Mouse (Mus musculus) ES-E14 (cell line): ENCODE measurements at regions not wholly inside any gene's neighbourhood (a gene's known extent, or its start where the extent isn't known, plus 50 kb on each side); places are given as distances from the start of the nearest gene placed in this dataset.

Experiments used
- DNase-seq: peaks from one replicate; pipeline ENCODE4 v3.0.0-alpha.2; 2013; ENCODE audit warnings: low read depth, low spot score
- H3K27ac ChIP-seq: 2 replicates; pipeline ENCODE4 v1.5.1; 2012; ENCODE audit warnings: low read depth, mild to moderate bottlenecking, low read length, moderate library complexity, mixed read lengths; ENCODE audit not compliant: poor library complexity, insufficient read depth, severe bottlenecking
- H3K36me3 ChIP-seq: 2 replicates; pipeline ENCODE4 v1.6.1; 2012; ENCODE audit warnings: mild to moderate bottlenecking, low read length, moderate library complexity, mixed read lengths; ENCODE audit not compliant: control insufficient read depth, poor library complexity, insufficient read depth, severe bottlenecking
- H3K4me1 ChIP-seq, 2 experiments: fragments of 150-350 bp in 1 of 2; sonication (generic) in 1 of 2; 2 replicates each; pipeline ENCODE4 v1.6.1; 2012; ENCODE audit warnings: low read length in 2 of 2, mild to moderate bottlenecking in 1 of 2, mixed read lengths in 1 of 2; ENCODE audit not compliant: control insufficient read depth in 2 of 2, insufficient read depth in 2 of 2, poor library complexity in 1 of 2
- H3K4me3 ChIP-seq, 2 experiments: fragments of 150-350 bp in 1 of 2; sonication (generic) in 1 of 2; 2 replicates each; pipeline ENCODE4 v1.5.1; 2012; ENCODE audit warnings: low read length in 2 of 2, low read depth in 1 of 2, mild to moderate bottlenecking in 1 of 2, mixed read lengths in 1 of 2; ENCODE audit not compliant: insufficient read depth in 1 of 2, poor library complexity in 1 of 2, severe bottlenecking in 1 of 2
- H3K9ac ChIP-seq: 2 replicates; pipeline ENCODE4 v1.6.1; 2012; ENCODE audit warnings: low read depth, mild to moderate bottlenecking, low read length, mixed read lengths; ENCODE audit not compliant: poor library complexity, insufficient read depth, severe bottlenecking
- H3K9me3 ChIP-seq: fragments of 150-350 bp; sonication (generic); 2 replicates; pipeline ENCODE4 v1.6.1; 2012; ENCODE audit warnings: low read depth, mild to moderate bottlenecking, low read length; ENCODE audit not compliant: control insufficient read depth, insufficient read depth
- CHD2 ChIP-seq: IDR thresholded peaks from 2 replicates; pipeline ENCODE4 v1.6.1; 2014; ENCODE audit warnings: mild to moderate bottlenecking, low read depth, low read length, inconsistent platforms
- HCFC1 ChIP-seq: IDR thresholded peaks from 2 replicates; pipeline ENCODE4 v1.6.1; 2012; ENCODE audit warnings: low read length, inconsistent platforms, borderline replicate concordance; ENCODE audit not compliant: insufficient read depth
- MAFK ChIP-seq: IDR thresholded peaks from 2 replicates; pipeline ENCODE4 v1.6.1; 2014; ENCODE audit warnings: mild to moderate bottlenecking, low read depth, low read length, inconsistent platforms; ENCODE audit not compliant: insufficient read depth
- ZC3H11A ChIP-seq: IDR thresholded peaks from 2 replicates; pipeline ENCODE4 v1.6.1; 2012; ENCODE audit warnings: low read depth, mild to moderate bottlenecking, inconsistent platforms, low read length, borderline replicate concordance
- ZNF384 ChIP-seq: IDR thresholded peaks from 2 replicates; pipeline ENCODE4 v1.6.1; 2012; ENCODE audit warnings: low read depth, low read length, inconsistent platforms
- in situ Hi-C, 2 experiments: fragments of 600-800 bp; cut with MboI; formaldehyde crosslinking; loops; one replicate each; pipeline ENCODE4 v1.15.1; 2025; ENCODE audit warnings: low sequenced_read_pairs in 2 of 2, inconsistent platforms in 1 of 2; ENCODE audit not compliant: unreplicated experiment in 2 of 2

DNA sequence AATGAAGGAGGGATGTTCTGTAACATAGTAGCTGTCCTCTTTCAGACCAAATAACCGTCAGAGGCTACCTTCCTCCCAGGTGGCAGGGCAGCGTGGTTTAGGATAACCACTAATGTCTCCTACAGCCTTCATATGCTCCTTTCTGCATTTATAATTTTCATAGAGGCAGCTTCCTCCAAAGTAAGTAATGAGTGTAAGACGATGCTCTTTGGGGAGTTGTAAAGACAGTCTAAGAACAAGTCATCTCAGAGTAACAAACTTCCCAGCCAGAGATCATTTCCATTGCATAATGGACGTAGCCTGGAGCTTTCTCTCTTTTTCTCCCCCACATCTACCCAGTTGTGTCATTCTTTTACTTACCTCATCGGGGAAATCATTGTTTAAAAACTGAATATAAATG lies 292.3 kb upstream of the Adamts9 start:
- in situ Hi-C loops, result no loop called here
- DNase-seq, result no peak

DNA sequence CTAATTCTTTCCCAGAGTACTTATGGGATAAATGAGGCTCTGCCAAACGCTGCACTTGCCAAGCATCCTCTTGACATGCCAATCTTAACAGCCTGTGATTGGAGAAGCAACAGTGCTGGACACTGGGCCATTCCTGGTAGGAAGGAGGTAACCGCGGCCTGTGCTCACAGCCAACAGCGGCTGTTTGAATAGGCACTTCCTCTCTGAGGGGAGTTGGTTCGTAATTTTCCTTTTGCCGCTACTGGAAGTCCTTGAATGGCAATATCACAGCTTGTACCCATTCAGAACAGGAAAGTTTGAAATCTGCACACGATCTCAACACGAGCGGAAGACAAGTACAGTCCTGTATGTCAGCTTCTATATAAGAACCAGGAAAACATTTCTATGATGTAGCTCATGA lies 289.3 kb upstream of the Adamts9 start:
- H3K9ac ChIP-seq, result no peak overlapping the region
- in situ Hi-C loops, result no loop called here
- no peaks in the 10 kb centered on the region for H3K4me1 ChIP-seq
- H3K36me3 ChIP-seq, result no peaks in the 10 kb centered on the region
- H3K4me3 ChIP-seq, result no peak overlapping the region
- no peak for DNase-seq
- H3K27ac ChIP-seq, result no peak overlapping the region
- no peak for TF ChIP-seq MAFK
- no peak for TF ChIP-seq CHD2
- TF ChIP-seq HCFC1, result no peak
- no peak for TF ChIP-seq ZNF384
- TF ChIP-seq ZC3H11A, result no peak
- H3K9me3 ChIP-seq, result no peaks in the 10 kb centered on the region

More for the DNA sequence above, 292.3 kb upstream of the Adamts9 start:
- Histone ChIP-seq H3K9ac (no peak overlapping the region), H3K9me3 (no peaks in the 10 kb centered on the region), H3K4me3 (no peak overlapping the region), H3K27ac (no peak overlapping the region), H3K36me3 (no peaks in the 10 kb centered on the region), H3K4me1 (no peaks in the 10 kb centered on the region)
- no peak for TF ChIP-seq MAFK
- no peak for TF ChIP-seq HCFC1
- no peak for TF ChIP-seq ZNF384

GRCm38 (mm10) chr6:93230450-93230849 lies 287.2 kb upstream of the Adamts9 start:
- Histone ChIP-seq H3K4me1 (no peaks in the 10 kb centered on the region), H3K36me3 (no peaks in the 10 kb centered on the region), H3K27ac (no peak overlapping the region), H3K9ac (no peak overlapping the region), H3K9me3 (no peaks in the 10 kb centered on the region), H3K4me3 (no peak overlapping the region)
- in situ Hi-C loops, result no loop called here
- DNase-seq, result no peak
- no peak for TF ChIP-seq HCFC1
- no peak for TF ChIP-seq MAFK
- no peak for TF ChIP-seq ZNF384
- no peak for TF ChIP-seq ZC3H11A
- no peak for TF ChIP-seq CHD2

- H3K27ac ChIP-seq, result no peak overlapping the region
- no peaks in the 10 kb centered on the region for H3K36me3 ChIP-seq
- no peaks in the 10 kb centered on the region for H3K4me1 ChIP-seq
- TF ChIP-seq HCFC1 (no peak), MAFK (no peak), ZNF384 (no peak), CHD2 (no peak), ZC3H11A (no peak)
- no peak overlapping the region for H3K9ac ChIP-seq
- DNase-seq, result no peak
- H3K9me3 ChIP-seq, result no peaks in the 10 kb centered on the region
- H3K4me3 ChIP-seq, result no peak overlapping the region
- in situ Hi-C loops, result no loop called here
Measured at GRCm38 (mm10) chr6:93229320-93229719, 286.0 kb upstream of the Adamts9 start.
